Comparison of ENCODE assay signal across 8 mouse cellular contexts in genomic region chr11:75147846-75148168, GRCm38 (mm10). TPM values are rescaled to one million over a fixed set of nuclear protein-coding genes. Genes with fewer than 3 reads are reported as not detected.
DNase-seq lines count a peak whose midpoint lies in the region; ATAC-seq and TF ChIP-seq lines count a peak whose summit lies in the region.

No protein-coding gene starts in this region.

- no peak overlapping the region for H3K4me3 ChIP-seq in layer of hippocampus, adult 2 months
- no peak overlapping the region for H3K4me3 ChIP-seq in forebrain, embryonic 13.5 days
- H3K4me3 ChIP-seq in intestine, embryonic 16.5 days (ENCODE audit: low read length) = no peak overlapping the region
- no peak overlapping the region for H3K4me3 ChIP-seq in midbrain, embryonic 15.5 days

- H3K27me3 ChIP-seq in forebrain, embryonic 13.5 days = no peaks in the 10 kb centered on the region
- H3K27me3 ChIP-seq in intestine, embryonic 16.5 days (replicated peaks; ENCODE audit: control insufficient read depth, insufficient read depth, low read length) = no peaks in the 10 kb centered on the region
- no peaks in the 10 kb centered on the region for H3K27me3 ChIP-seq in midbrain, embryonic 15.5 days (replicated peaks)

- no peaks in the 10 kb centered on the region for H3K9me3 ChIP-seq in forebrain, embryonic 13.5 days (replicated peaks)
- H3K9me3 ChIP-seq in intestine, embryonic 16.5 days (ENCODE audit: control insufficient read depth, low read length) = no peaks in the 10 kb centered on the region
- H3K9me3 ChIP-seq in midbrain, embryonic 15.5 days = no peaks in the 10 kb centered on the region

- H3K9ac ChIP-seq in forebrain, embryonic 13.5 days = no peak overlapping the region
- H3K9ac ChIP-seq in intestine, embryonic 16.5 days (ENCODE audit: low read depth, low read length) = peak overlapping the region; percentile 58
- no peak overlapping the region for H3K9ac ChIP-seq in midbrain, embryonic 15.5 days

- ATAC-seq in forebrain, embryonic 13.5 days = no peak
- ATAC-seq in intestine, embryonic 16.5 days = peak; percentile 91
- 0 out of 2 replicates have a peak, but pooled peaks have one; percentile 24 for ATAC-seq in midbrain, embryonic 15.5 days (replicated peaks)

- WGBS in forebrain, embryonic 13.5 days = 61% methylated on average over 3 of the region's 3 CpGs
- WGBS in intestine, embryonic 16.5 days = 20% methylated on average over 3 of the region's 3 CpGs
- WGBS in midbrain, embryonic 15.5 days = 57% methylated on average over 3 of the region's 3 CpGs

- no peak for DNase-seq in layer of hippocampus, adult 2 months (ENCODE audit: low spot score in 2 of 2)
- DNase-seq in layer of hippocampus, adult 9-11 months = no peak
- DNase-seq in left cerebral cortex, adult 8-10 months (ENCODE audit: low spot score in 2 of 2) = no peak
- DNase-seq in adrenal gland, adult 18-20 months (ENCODE audit: low spot score in 2 of 2) = no peak
- DNase-seq in layer of hippocampus, postnatal 14 days (ENCODE audit: low spot score in 2 of 2) = no peak

- no peak overlapping the region for H3K4me2 ChIP-seq in forebrain, embryonic 13.5 days
- H3K4me2 ChIP-seq in intestine, embryonic 16.5 days (ENCODE audit: low read depth, low read length) = 0 out of 2 replicates have a peak overlapping the region, but pooled peaks have one; percentile 16
- no peak overlapping the region for H3K4me2 ChIP-seq in midbrain, embryonic 15.5 days

- H3K27ac ChIP-seq in layer of hippocampus, adult 2 months = peak overlapping the region; percentile 68
- H3K27ac ChIP-seq in forebrain, embryonic 13.5 days = peak overlapping the region; percentile 73
- peak overlapping the region; percentile 94 for H3K27ac ChIP-seq in intestine, embryonic 16.5 days (ENCODE audit: low read length)
- peak overlapping the region; percentile 78 for H3K27ac ChIP-seq in midbrain, embryonic 15.5 days

- peaks cover 16% of the 10 kb centered on the region for H3K4me1 ChIP-seq in forebrain, embryonic 13.5 days
- peaks cover 25% of the 10 kb centered on the region for H3K4me1 ChIP-seq in intestine, embryonic 16.5 days (ENCODE audit: control insufficient read depth, insufficient read depth, low read length)
- H3K4me1 ChIP-seq in midbrain, embryonic 15.5 days = peaks cover 16% of the 10 kb centered on the region

- peaks cover 49% of the 10 kb centered on the region for H3K36me3 ChIP-seq in forebrain, embryonic 13.5 days (ENCODE audit: poor library complexity, severe bottlenecking)
- H3K36me3 ChIP-seq in intestine, embryonic 16.5 days (ENCODE audit: control insufficient read depth, insufficient read depth, low read length) = no peaks in the 10 kb centered on the region
- peaks cover 20% of the 10 kb centered on the region; the same call in 1 of the 2 replicates for H3K36me3 ChIP-seq in midbrain, embryonic 15.5 days (replicated peaks)

- TF ChIP-seq CTCF in layer of hippocampus, adult 2 months (conservative IDR thresholded peaks at IDR 0.05) = no peak

RNA-seq across cellular contexts. Expression of gene Hic1, which starts 21.5 kb away (rescaled TPM):
- 1 to 10 TPM; 3.8 to 3.9 TPM for total RNA-seq in layer of hippocampus, adult 2 months (2021)
- polyA plus RNA-seq in forebrain, embryonic 13.5 days (2015; fragmentation: Nextera tagmentation; extraction: Ambion mirVana) = 1.2 and 1.5 TPM in 2 replicates
- polyA plus RNA-seq in intestine, embryonic 16.5 days (2015; fragmentation: Nextera tagmentation; extraction: Ambion mirVana) = 7.1 and 8.6 TPM in 2 replicates
- polyA plus RNA-seq in midbrain, embryonic 15.5 days (2015; fragmentation: Nextera tagmentation; extraction: Ambion mirVana) = 2.8 and 3.2 TPM in 2 replicates
- total RNA-seq in left cerebral cortex, adult 8-10 months (2022) = 1 to 10 TPM; 3.2 to 3.7 (median 3.4) TPM
- 10 to 100 TPM in 1 of 2 experiments, 1 to 10 TPM in 1; 5.4 to 13.1 TPM for total RNA-seq in adrenal gland, adult 18-20 months (2021)
- 1 to 10 TPM; 3.3 to 4.5 TPM for total RNA-seq in layer of hippocampus, postnatal 14 days (2021)

RNA-seq across cellular contexts. Expression of gene Ovca2, which starts 30.8 kb away (rescaled TPM):
- total RNA-seq in layer of hippocampus, adult 2 months (2021) = 10 to 100 TPM; 19.3 to 22.4 TPM
- polyA plus RNA-seq in forebrain, embryonic 13.5 days (2015; fragmentation: Nextera tagmentation; extraction: Ambion mirVana) = 22.8 and 25.1 TPM in 2 replicates
- polyA plus RNA-seq in intestine, embryonic 16.5 days (2015; fragmentation: Nextera tagmentation; extraction: Ambion mirVana) = 18.7 and 23.9 TPM in 2 replicates
- polyA plus RNA-seq in midbrain, embryonic 15.5 days (2015; fragmentation: Nextera tagmentation; extraction: Ambion mirVana) = 15.4 and 18.3 TPM in 2 replicates
- 10 to 100 TPM; 12.8 to 13.5 (median 13.2) TPM for total RNA-seq in left cerebral cortex, adult 8-10 months (2022)
- total RNA-seq in adrenal gland, adult 18-20 months (2021) = 10 to 100 TPM; 15.9 to 19.8 TPM
- total RNA-seq in layer of hippocampus, postnatal 14 days (2021) = 10 to 100 TPM; 14.8 to 15.2 TPM

RNA-seq across cellular contexts. Expression of gene Dph1, which starts 43.2 kb away (rescaled TPM):
- total RNA-seq in layer of hippocampus, adult 2 months (2021) = 10 to 100 TPM; 30.7 to 31.4 TPM
- polyA plus RNA-seq in forebrain, embryonic 13.5 days (2015; fragmentation: Nextera tagmentation; extraction: Ambion mirVana) = 13.9 and 15.8 TPM in 2 replicates
- polyA plus RNA-seq in intestine, embryonic 16.5 days (2015; fragmentation: Nextera tagmentation; extraction: Ambion mirVana) = 20.3 and 22.7 TPM in 2 replicates
- polyA plus RNA-seq in midbrain, embryonic 15.5 days (2015; fragmentation: Nextera tagmentation; extraction: Ambion mirVana) = 13.1 and 14.0 TPM in 2 replicates
- 10 to 100 TPM; 22.7 to 28.7 (median 27.0) TPM for total RNA-seq in left cerebral cortex, adult 8-10 months (2022)
- 10 to 100 TPM; 23.4 to 34.5 TPM for total RNA-seq in adrenal gland, adult 18-20 months (2021)
- total RNA-seq in layer of hippocampus, postnatal 14 days (2021) = 10 to 100 TPM; 21.7 to 24.4 TPM

RNA-seq across cellular contexts. Expression of gene Rtn4rl1, which starts 45.8 kb away (rescaled TPM):
- 100 to 1,000 TPM; 104 to 110 TPM for total RNA-seq in layer of hippocampus, adult 2 months (2021)
- polyA plus RNA-seq in forebrain, embryonic 13.5 days (2015; fragmentation: Nextera tagmentation; extraction: Ambion mirVana) = 2.2 and 2.6 TPM in 2 replicates
- 1.5 and 1.6 TPM in 2 replicates for polyA plus RNA-seq in intestine, embryonic 16.5 days (2015; fragmentation: Nextera tagmentation; extraction: Ambion mirVana)
- 15.7 and 18.3 TPM in 2 replicates for polyA plus RNA-seq in midbrain, embryonic 15.5 days (2015; fragmentation: Nextera tagmentation; extraction: Ambion mirVana)
- 10 to 100 TPM; 67.2 to 72.6 (median 67.9) TPM for total RNA-seq in left cerebral cortex, adult 8-10 months (2022)
- total RNA-seq in adrenal gland, adult 18-20 months (2021) = 10 to 100 TPM; 27.7 to 33.2 TPM
- total RNA-seq in layer of hippocampus, postnatal 14 days (2021) = 10 to 100 TPM; 82.1 to 83.1 TPM
